Mouse (Mus musculus): ENCODE results near the gene Rps6kb1. TPM values are rescaled to one million over a fixed set of nuclear protein-coding genes. Genes with fewer than 3 reads are reported as not detected.
A peak's percentile ranks its signal among the peaks of the same experiment; 100 is the strongest.

The Rps6kb1 gene
- polyA plus RNA-seq, 1 experiment from 2014 or later: 67.3 TPM

- Histone ChIP-seq H3K36me3 (0 out of 2 replicates have a peak, but pooled peaks cover 5% of the 10 kb centered on the region), H3K4me1 (peaks cover 5% of the 10 kb centered on the region; the same call in 1 of the 2 replicates), H3K27ac (no peak overlapping the region), H3K9me3 (replicated peaks) (no peaks in the 10 kb centered on the region), H3K4me3 (no peak overlapping the region), H3K9ac (peak overlapping the region; percentile 8; the same call in 1 of the 2 replicates), H3K4me2 (replicated peaks) (no peak overlapping the region), H3K27me3 (no peaks in the 10 kb centered on the region)
- no peak for ATAC-seq (ENCODE audit: low FRiP score)
- WGBS: 76% methylated on average over 25 of the region's 25 CpGs
These were observed 34.5 kb upstream of the Rps6kb1 start for GRCm38 (mm10) chr11:86578809-86579730.

- ATAC-seq (ENCODE audit: low FRiP score): no peak
- H3K27ac ChIP-seq: no peak overlapping the region
- 82% methylated on average over 6 of the region's 6 CpGs for WGBS
These were observed 33.7 kb upstream of the Rps6kb1 start for GRCm38 (mm10) chr11:86578106-86578808.

GRCm38 (mm10) chr11:86577231-86577630 lies 32.6 kb upstream of the Rps6kb1 start:
- H3K36me3 ChIP-seq: 0 out of 2 replicates have a peak, but pooled peaks cover 4% of the 10 kb centered on the region
- no peaks in the 10 kb centered on the region for H3K27me3 ChIP-seq
- H3K4me3 ChIP-seq: no peak overlapping the region
- H3K9me3 ChIP-seq (replicated peaks): no peaks in the 10 kb centered on the region
- H3K9ac ChIP-seq: no peak overlapping the region
- H3K27ac ChIP-seq: no peak overlapping the region
- H3K4me2 ChIP-seq (replicated peaks): no peak overlapping the region
- WGBS: 76% methylated on average over 4 of the region's 4 CpGs
- peaks cover 5% of the 10 kb centered on the region; the same call in 1 of the 2 replicates for H3K4me1 ChIP-seq
- ATAC-seq (ENCODE audit: low FRiP score): no peak

More at GRCm38 (mm10) chr11:86578106-86578808, 33.7 kb upstream of the Rps6kb1 start:
- no peaks in the 10 kb centered on the region for H3K9me3 ChIP-seq (replicated peaks)
- H3K4me2 ChIP-seq (replicated peaks): no peak overlapping the region
- H3K4me1 ChIP-seq: peaks cover 5% of the 10 kb centered on the region; the same call in 1 of the 2 replicates
- no peak overlapping the region for H3K9ac ChIP-seq
- no peaks in the 10 kb centered on the region for H3K27me3 ChIP-seq
- no peak overlapping the region for H3K4me3 ChIP-seq
- 0 out of 2 replicates have a peak, but pooled peaks cover 5% of the 10 kb centered on the region for H3K36me3 ChIP-seq

- H3K4me1 ChIP-seq: peaks cover 14% of the 10 kb centered on the region
- H3K27ac ChIP-seq: no peak overlapping the region
- WGBS: 84% methylated on average over 7 of the region's 7 CpGs
- no peak overlapping the region for H3K9ac ChIP-seq
- H3K4me3 ChIP-seq: no peak overlapping the region
- no peaks in the 10 kb centered on the region for H3K36me3 ChIP-seq
- H3K9me3 ChIP-seq (replicated peaks): no peaks in the 10 kb centered on the region
- no peak overlapping the region for H3K4me2 ChIP-seq (replicated peaks)
- no peaks in the 10 kb centered on the region for H3K27me3 ChIP-seq
- no peak for ATAC-seq (ENCODE audit: low FRiP score)
These were observed 31.2 kb upstream of the Rps6kb1 start for GRCm38 (mm10) chr11:86575632-86576378.

- Histone ChIP-seq H3K9ac (no peak overlapping the region), H3K4me1 (peaks cover 15% of the 10 kb centered on the region), H3K27me3 (no peaks in the 10 kb centered on the region), H3K4me2 (replicated peaks) (no peak overlapping the region), H3K27ac (no peak overlapping the region), H3K4me3 (no peak overlapping the region), H3K36me3 (no peaks in the 10 kb centered on the region), H3K9me3 (replicated peaks) (no peaks in the 10 kb centered on the region)
- 66% methylated on average over 2 of the region's 2 CpGs for WGBS
- ATAC-seq (ENCODE audit: low FRiP score): no peak
These were observed 29.8 kb upstream of the Rps6kb1 start for GRCm38 (mm10) chr11:86574408-86574807.

GRCm38 (mm10) chr11:86573646-86574231 lies 29.1 kb upstream of the Rps6kb1 start:
- Histone ChIP-seq H3K9me3 (replicated peaks) (no peaks in the 10 kb centered on the region), H3K27me3 (no peaks in the 10 kb centered on the region), H3K4me2 (replicated peaks) (no peak overlapping the region), H3K4me1 (peaks cover 15% of the 10 kb centered on the region), H3K4me3 (no peak overlapping the region), H3K9ac (no peak overlapping the region), H3K27ac (no peak overlapping the region), H3K36me3 (no peaks in the 10 kb centered on the region)
- ATAC-seq (ENCODE audit: low FRiP score): no peak
- WGBS: 92% methylated on average over 6 of the region's 6 CpGs

GRCm38 (mm10) chr11:86572623-86573022 lies 28.0 kb upstream of the Rps6kb1 start:
- Histone ChIP-seq H3K4me3 (no peak overlapping the region), H3K27me3 (no peaks in the 10 kb centered on the region), H3K36me3 (no peaks in the 10 kb centered on the region), H3K9ac (no peak overlapping the region), H3K9me3 (replicated peaks) (no peaks in the 10 kb centered on the region), H3K4me1 (peaks cover 13% of the 10 kb centered on the region), H3K27ac (no peak overlapping the region), H3K4me2 (replicated peaks) (no peak overlapping the region)
- ATAC-seq (ENCODE audit: low FRiP score): no peak
- 76% methylated on average over 2 of the region's 2 CpGs for WGBS

GRCm38 (mm10) chr11:86571871-86572270 lies 27.3 kb upstream of the Rps6kb1 start:
- Histone ChIP-seq H3K9me3 (replicated peaks) (no peaks in the 10 kb centered on the region), H3K4me2 (replicated peaks) (no peak overlapping the region), H3K9ac (no peak overlapping the region), H3K4me3 (no peak overlapping the region), H3K27ac (0 out of 2 replicates have a peak overlapping the region, but pooled peaks have one; percentile 57), H3K36me3 (no peaks in the 10 kb centered on the region), H3K27me3 (no peaks in the 10 kb centered on the region), H3K4me1 (peaks cover 13% of the 10 kb centered on the region)
- no peak for ATAC-seq (ENCODE audit: low FRiP score)
- 70% methylated on average over 4 of the region's 4 CpGs for WGBS

- Histone ChIP-seq H3K4me3 (no peak overlapping the region), H3K27ac (peak overlapping the region; percentile 57), H3K9me3 (replicated peaks) (no peaks in the 10 kb centered on the region), H3K36me3 (no peaks in the 10 kb centered on the region), H3K4me1 (peaks cover 10% of the 10 kb centered on the region), H3K27me3 (no peaks in the 10 kb centered on the region), H3K4me2 (replicated peaks) (peak overlapping the region; percentile 21; the same call in 1 of the 2 replicates), H3K9ac (no peak overlapping the region)
- 43% methylated on average over 15 of the region's 15 CpGs for WGBS
- no peak for ATAC-seq (ENCODE audit: low FRiP score)
These were observed 26.6 kb upstream of the Rps6kb1 start for GRCm38 (mm10) chr11:86571047-86571855.

- H3K27ac ChIP-seq: 0 out of 2 replicates have a peak overlapping the region, but pooled peaks have one; percentile 9
- ATAC-seq (ENCODE audit: low FRiP score): no peak
- H3K9me3 ChIP-seq (replicated peaks): no peaks in the 10 kb centered on the region
- H3K36me3 ChIP-seq: no peaks in the 10 kb centered on the region
- peaks cover 10% of the 10 kb centered on the region for H3K4me1 ChIP-seq
- H3K27me3 ChIP-seq: no peaks in the 10 kb centered on the region
- H3K9ac ChIP-seq: no peak overlapping the region
- H3K4me3 ChIP-seq: no peak overlapping the region
- no peak overlapping the region for H3K4me2 ChIP-seq (replicated peaks)
- WGBS: 60% methylated on average over 9 of the region's 9 CpGs
These were observed 25.7 kb upstream of the Rps6kb1 start for GRCm38 (mm10) chr11:86570261-86570746.

GRCm38 (mm10) chr11:86568425-86568824 lies 23.8 kb upstream of the Rps6kb1 start:
- no peak overlapping the region for H3K4me3 ChIP-seq
- H3K9me3 ChIP-seq (replicated peaks): no peaks in the 10 kb centered on the region
- H3K27ac ChIP-seq: no peak overlapping the region
- no peak overlapping the region for H3K4me2 ChIP-seq (replicated peaks)
- 75% methylated on average over 3 of the region's 3 CpGs for WGBS
- ATAC-seq (ENCODE audit: low FRiP score): no peak
- no peak overlapping the region for H3K9ac ChIP-seq
- peaks cover 10% of the 10 kb centered on the region for H3K4me1 ChIP-seq
- no peaks in the 10 kb centered on the region for H3K36me3 ChIP-seq
- no peaks in the 10 kb centered on the region for H3K27me3 ChIP-seq

All from hindbrain, embryonic 12.5 days (tissue).